Mouse (Mus musculus) kidney, postnatal 0 days (tissue): ENCODE results near the gene Dclk1. TPM values are rescaled to one million over a fixed set of nuclear protein-coding genes. Genes with fewer than 3 reads are reported as not detected.
A peak's percentile ranks its signal among the peaks of the same experiment; 100 is the strongest.

Source experiments
- ATAC-seq: fragments of 200-750 bp; cut with Nextera tagmentation; replicated peaks from 2 replicates; pipeline ENCODE4 v1.8.0; 2017; ENCODE audit warnings: low read depth, moderate number of reproducible peaks, moderate TSS enrichment, moderate library complexity; ENCODE audit not compliant: low FRiP score
- DNase-seq: peaks from one replicate; pipeline ENCODE4 v3.0.0-alpha.2; 2016; ENCODE audit warnings: low spot score
- H3K27ac ChIP-seq: fragments of 300-500 bp; sonication (generic); 2 replicates; pipeline ENCODE4 v1.5.1; 2014; ENCODE audit warnings: mild to moderate bottlenecking
- H3K27me3 ChIP-seq: fragments of 300-500 bp; sonication (generic); 2 replicates; pipeline ENCODE4 v1.6.1; 2014; ENCODE audit warnings: low read length, mixed read lengths; ENCODE audit not compliant: insufficient read depth
- H3K36me3 ChIP-seq: fragments of 300-500 bp; sonication (generic); 2 replicates; pipeline ENCODE4 v1.6.1; 2014; ENCODE audit warnings: low read length, mixed read lengths; ENCODE audit not compliant: insufficient read depth
- H3K4me1 ChIP-seq: fragments of 300-500 bp; sonication (generic); replicated peaks from 2 replicates; pipeline ENCODE4 v1.6.1; 2014; ENCODE audit warnings: antibody characterized with exemption, low read length, mixed read lengths; ENCODE audit not compliant: insufficient read depth
- H3K4me2 ChIP-seq: fragments of 300-500 bp; sonication (generic); 2 replicates; pipeline ENCODE4 v1.6.1; 2014; ENCODE audit warnings: mild to moderate bottlenecking, low read length, moderate library complexity, mixed read lengths
- H3K4me3 ChIP-seq: fragments of 300-500 bp; sonication (generic); replicated peaks from 2 replicates; pipeline ENCODE4 v1.5.1; 2014; ENCODE audit warnings: low read depth, low read length
- H3K9ac ChIP-seq: fragments of 300-500 bp; sonication (generic); 2 replicates; pipeline ENCODE4 v1.6.1; 2014; ENCODE audit warnings: low read depth, low read length
- H3K9me3 ChIP-seq: fragments of 300-500 bp; sonication (generic); replicated peaks from 2 replicates; pipeline ENCODE4 v1.6.1; 2016; ENCODE audit warnings: low read length, inconsistent platforms, mixed read lengths
- CTCF ChIP-seq: IDR thresholded peaks from 2 replicates; pipeline ENCODE4 v1.5.1; 2016; ENCODE audit warnings: antibody characterized with exemption, low read depth, mild to moderate bottlenecking, moderate library complexity
- WGBS: fragments of 180-500 bp; shearing (Covaris S2); extraction: QIAGEN DNeasy Blood & Tissue Kit; methylation state at CpG from one replicate; pipeline ENCODE4 v1.1.7; 2014; 5-methylcytosine and 5-hydroxymethylcytosine counted together
- polyA plus RNA-seq: library from polyadenylated mRNA; unstranded; fragments of >200 nt; fragmentation: Nextera tagmentation; extraction: Ambion mirVana; gene quantifications from 2 replicates; pipeline ENCODE4 v1.2.1, GENCODE M21; 2015

The Dclk1 gene
- polyA plus RNA-seq, 1 experiment from 2014 or later = 18.3 TPM

GRCm38 (mm10) chr3:55333511-55333910 lies 91.3 kb downstream of the Dclk1 start:
- ATAC-seq (no peak), DNase-seq (no peak)
- Histone ChIP-seq H3K27ac (no peak overlapping the region), H3K4me1 (no peaks in the 10 kb centered on the region), H3K4me2 (no peak overlapping the region), H3K36me3 (no peaks in the 10 kb centered on the region), H3K4me3 (no peak overlapping the region), H3K9ac (no peak overlapping the region), H3K27me3 (no peaks in the 10 kb centered on the region), H3K9me3 (no peaks in the 10 kb centered on the region)
- TF ChIP-seq CTCF = no peak
- WGBS = 78% methylated on average over 3 of the region's 3 CpGs

DNA sequence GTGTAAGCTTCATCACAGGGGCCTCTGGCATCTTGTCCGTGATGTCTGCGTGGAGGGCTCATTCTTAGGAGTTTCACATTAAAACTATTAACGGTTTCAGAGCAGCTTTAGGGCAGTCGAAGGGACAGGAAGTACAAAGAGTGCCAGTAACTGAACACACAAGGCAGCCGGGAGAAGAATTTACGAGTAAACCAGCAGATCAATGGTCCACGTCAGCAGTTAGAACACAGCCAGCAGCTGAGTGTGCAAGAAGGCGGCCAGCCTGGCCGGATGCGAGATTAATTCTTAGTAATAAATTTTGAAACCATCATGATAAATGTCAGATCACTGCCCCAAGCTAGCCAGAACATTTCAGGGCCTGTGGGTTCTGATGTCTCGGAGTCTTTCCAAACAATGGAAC lies 94.7 kb downstream of the Dclk1 start:
- Histone ChIP-seq H3K9ac (no peak overlapping the region), H3K36me3 (no peaks in the 10 kb centered on the region), H3K27ac (no peak overlapping the region; the same call in 1 of the 2 replicates), H3K27me3 (no peaks in the 10 kb centered on the region), H3K9me3 (no peaks in the 10 kb centered on the region), H3K4me3 (no peak overlapping the region), H3K4me2 (0 out of 2 replicates have a peak overlapping the region, but pooled peaks have one; percentile 23), H3K4me1 (no peaks in the 10 kb centered on the region)
- TF ChIP-seq CTCF = no peak
- peak; percentile 87 for DNase-seq
- 17% methylated on average over 11 of the region's 11 CpGs for WGBS
- ATAC-seq = 0 out of 2 replicates have a peak, but pooled peaks have one; percentile 36

GRCm38 (mm10) chr3:55337671-55338070 lies 95.5 kb downstream of the Dclk1 start:
- no peaks in the 10 kb centered on the region for H3K4me1 ChIP-seq
- H3K27me3 ChIP-seq = no peaks in the 10 kb centered on the region
- 82% methylated on average over 7 of the region's 7 CpGs for WGBS
- H3K36me3 ChIP-seq = no peaks in the 10 kb centered on the region
- no peak overlapping the region for H3K9ac ChIP-seq
- no peak for TF ChIP-seq CTCF
- H3K27ac ChIP-seq = no peak overlapping the region
- ATAC-seq = no peak
- no peak overlapping the region for H3K4me3 ChIP-seq
- H3K9me3 ChIP-seq = no peaks in the 10 kb centered on the region
- DNase-seq = no peak
- H3K4me2 ChIP-seq = no peak overlapping the region

GRCm38 (mm10) chr3:55342445-55342844 lies 100.3 kb downstream of the Dclk1 start:
- peaks cover 2% of the 10 kb centered on the region for H3K4me1 ChIP-seq
- no peak overlapping the region for H3K9ac ChIP-seq
- H3K27me3 ChIP-seq = no peaks in the 10 kb centered on the region
- H3K4me3 ChIP-seq = no peak overlapping the region
- WGBS = 82% methylated on average over 4 of the region's 4 CpGs
- no peak overlapping the region for H3K27ac ChIP-seq
- no peak for TF ChIP-seq CTCF
- no peaks in the 10 kb centered on the region for H3K36me3 ChIP-seq
- DNase-seq (no peak), ATAC-seq (no peak)
- H3K9me3 ChIP-seq = no peaks in the 10 kb centered on the region
- H3K4me2 ChIP-seq = no peak overlapping the region

GRCm38 (mm10) chr3:55347371-55348025 lies 105.3 kb downstream of the Dclk1 start:
- 0 out of 2 replicates have a peak, but pooled peaks have one; percentile 47 for ATAC-seq
- H3K27ac ChIP-seq = 0 out of 2 replicates have a peak overlapping the region, but pooled peaks have one; percentile 47

GRCm38 (mm10) chr3:55348026-55348390 lies 105.8 kb downstream of the Dclk1 start:
- Histone ChIP-seq H3K4me2 (no peak overlapping the region), H3K9ac (no peak overlapping the region)
- WGBS = 87% methylated on average over 5 of the region's 5 CpGs

More at GRCm38 (mm10) chr3:55347371-55348025, 105.3 kb downstream of the Dclk1 start:
- no peaks in the 10 kb centered on the region for H3K36me3 ChIP-seq
- H3K4me2 ChIP-seq = peak overlapping the region; percentile 28; the same call in 1 of the 2 replicates
- H3K4me1 ChIP-seq = peaks cover 8% of the 10 kb centered on the region
- H3K9ac ChIP-seq = no peak overlapping the region
- TF ChIP-seq CTCF = no peak
- no peaks in the 10 kb centered on the region for H3K9me3 ChIP-seq
- 22% methylated on average over 16 of the region's 16 CpGs for WGBS
- no peaks in the 10 kb centered on the region for H3K27me3 ChIP-seq
- no peak overlapping the region for H3K4me3 ChIP-seq
- peak; percentile 54 for DNase-seq

More at GRCm38 (mm10) chr3:55348026-55348390, 105.8 kb downstream of the Dclk1 start:
- Histone ChIP-seq H3K9me3 (no peaks in the 10 kb centered on the region), H3K4me1 (peaks cover 8% of the 10 kb centered on the region), H3K27me3 (no peaks in the 10 kb centered on the region), H3K4me3 (no peak overlapping the region), H3K27ac (0 out of 2 replicates have a peak overlapping the region, but pooled peaks have one; percentile 47), H3K36me3 (no peaks in the 10 kb centered on the region)
- DNase-seq = no peak
- no peak for TF ChIP-seq CTCF
- ATAC-seq = peak; percentile 31; the same call in 1 of the 2 replicates
